Mouse (Mus musculus): ENCODE measurements around the gene Hk1. TPM values are rescaled to one million over a fixed set of nuclear protein-coding genes. Genes with fewer than 3 reads are reported as not detected.

Hk1 gene
- polyA plus RNA-seq, 1 experiment from 2014 or later: 30.7 TPM

- TF ChIP-seq EP300 (IDR thresholded peaks at IDR 0.05; ENCODE audit: low read depth): no peak
These were observed 39.2 kb upstream of the Hk1 start for GRCm38 (mm10) chr10:62418831-62419356.

GRCm38 (mm10) chr10:62413606-62413982 is 33.9 kb upstream of the Hk1 start:
- Histone ChIP-seq H3K9me3 (ENCODE audit: low read length) (no peaks in the 10 kb centered on the region), H3K27ac (ENCODE audit: low read depth) (no peak overlapping the region), H3K27me3 (ENCODE audit: insufficient read depth, low read length) (no peaks in the 10 kb centered on the region), H3K4me3 (ENCODE audit: low read depth, low read length) (no peak overlapping the region), H3K9ac (replicated peaks) (no peak overlapping the region), H3K36me3 (replicated peaks; ENCODE audit: insufficient read depth, low read length) (no peaks in the 10 kb centered on the region), H3K4me1 (ENCODE audit: insufficient read depth) (peaks cover 5% of the 10 kb centered on the region), H3K4me2 (ENCODE audit: low read depth, low read length) (no peak overlapping the region)
- 15% methylated on average over 4 of the region's 4 CpGs for WGBS (ENCODE audit: insufficient replicate concordance)
- no peak for DNase-seq
- TF ChIP-seq EP300 (IDR thresholded peaks at IDR 0.05; ENCODE audit: low read depth) (no peak), CTCF (IDR thresholded peaks at IDR 0.05; ENCODE audit: low read depth) (no peak)
- peak; percentile 47 for ATAC-seq

More at GRCm38 (mm10) chr10:62418831-62419356, 39.2 kb upstream of the Hk1 start:
- H3K9ac ChIP-seq (replicated peaks): no peak overlapping the region
- peaks cover 5% of the 10 kb centered on the region for H3K4me1 ChIP-seq (ENCODE audit: insufficient read depth)
- no peak overlapping the region for H3K4me2 ChIP-seq (ENCODE audit: low read depth, low read length)
- no peak for DNase-seq
- H3K36me3 ChIP-seq (replicated peaks; ENCODE audit: insufficient read depth, low read length): no peaks in the 10 kb centered on the region
- 80% methylated on average over 7 of the region's 7 CpGs for WGBS (ENCODE audit: insufficient replicate concordance)
- no peaks in the 10 kb centered on the region for H3K27me3 ChIP-seq (ENCODE audit: insufficient read depth, low read length)
- no peak overlapping the region for H3K27ac ChIP-seq (ENCODE audit: low read depth)
- no peaks in the 10 kb centered on the region for H3K9me3 ChIP-seq (ENCODE audit: low read length)
- ATAC-seq: no peak
- no peak overlapping the region for H3K4me3 ChIP-seq (ENCODE audit: low read depth, low read length)

GRCm38 (mm10) chr10:62412906-62413605 is 33.3 kb upstream of the Hk1 start:
- DNase-seq (peak; percentile 54), ATAC-seq (peak; percentile 54)
- H3K4me3 ChIP-seq (ENCODE audit: low read depth, low read length): no peak overlapping the region
- no peaks in the 10 kb centered on the region for H3K27me3 ChIP-seq (ENCODE audit: insufficient read depth, low read length)
- no peaks in the 10 kb centered on the region for H3K9me3 ChIP-seq (ENCODE audit: low read length)
- no peaks in the 10 kb centered on the region for H3K36me3 ChIP-seq (replicated peaks; ENCODE audit: insufficient read depth, low read length)
- no peak overlapping the region for H3K27ac ChIP-seq (ENCODE audit: low read depth)
- 18% methylated on average over 8 of the region's 8 CpGs for WGBS (ENCODE audit: insufficient replicate concordance)
- no peak overlapping the region for H3K4me2 ChIP-seq (ENCODE audit: low read depth, low read length)
- H3K9ac ChIP-seq (replicated peaks): no peak overlapping the region
- H3K4me1 ChIP-seq (ENCODE audit: insufficient read depth): peaks cover 5% of the 10 kb centered on the region
- no peak for TF ChIP-seq CTCF (IDR thresholded peaks at IDR 0.05; ENCODE audit: low read depth)
- no peak for TF ChIP-seq EP300 (IDR thresholded peaks at IDR 0.05; ENCODE audit: low read depth)

GRCm38 (mm10) chr10:62411431-62412410 is 32.0 kb upstream of the Hk1 start:
- ATAC-seq (no peak), DNase-seq (no peak)
- TF ChIP-seq CTCF (IDR thresholded peaks at IDR 0.05; ENCODE audit: low read depth): no peak
- no peak for TF ChIP-seq EP300 (IDR thresholded peaks at IDR 0.05; ENCODE audit: low read depth)
- H3K4me3 ChIP-seq (ENCODE audit: low read depth, low read length): no peak overlapping the region
- H3K27me3 ChIP-seq (ENCODE audit: insufficient read depth, low read length): no peaks in the 10 kb centered on the region
- no peaks in the 10 kb centered on the region for H3K9me3 ChIP-seq (ENCODE audit: low read length)
- no peak overlapping the region for H3K4me2 ChIP-seq (ENCODE audit: low read depth, low read length)
- H3K36me3 ChIP-seq (replicated peaks; ENCODE audit: insufficient read depth, low read length): no peaks in the 10 kb centered on the region
- H3K4me1 ChIP-seq (ENCODE audit: insufficient read depth): peaks cover 5% of the 10 kb centered on the region
- H3K9ac ChIP-seq (replicated peaks): no peak overlapping the region
- 70% methylated on average over 19 of the region's 19 CpGs for WGBS (ENCODE audit: insufficient replicate concordance)
- no peak overlapping the region for H3K27ac ChIP-seq (ENCODE audit: low read depth)

- H3K27me3 ChIP-seq (ENCODE audit: insufficient read depth, low read length): no peaks in the 10 kb centered on the region
- 14% methylated on average over 5 of the region's 5 CpGs for WGBS (ENCODE audit: insufficient replicate concordance)
- peak; percentile 72 for DNase-seq
- no peaks in the 10 kb centered on the region for H3K36me3 ChIP-seq (replicated peaks; ENCODE audit: insufficient read depth, low read length)
- H3K4me1 ChIP-seq (ENCODE audit: insufficient read depth): peaks cover 5% of the 10 kb centered on the region
- no peaks in the 10 kb centered on the region for H3K9me3 ChIP-seq (ENCODE audit: low read length)
- H3K27ac ChIP-seq (ENCODE audit: low read depth): no peak overlapping the region
- TF ChIP-seq EP300 (IDR thresholded peaks at IDR 0.05; ENCODE audit: low read depth): no peak
- peak; percentile 93 for TF ChIP-seq CTCF (IDR thresholded peaks at IDR 0.05; ENCODE audit: low read depth)
- H3K4me2 ChIP-seq (ENCODE audit: low read depth, low read length): no peak overlapping the region
- ATAC-seq: 0 out of 2 replicates have a peak, but pooled peaks have one; percentile 48
- no peak overlapping the region for H3K4me3 ChIP-seq (ENCODE audit: low read depth, low read length)
- no peak overlapping the region for H3K9ac ChIP-seq (replicated peaks)
These were observed 31.2 kb upstream of the Hk1 start for GRCm38 (mm10) chr10:62410943-62411342.

GRCm38 (mm10) chr10:62404901-62405300 is 25.2 kb upstream of the Hk1 start:
- H3K4me3 ChIP-seq (ENCODE audit: low read depth, low read length): no peak overlapping the region
- TF ChIP-seq CTCF (IDR thresholded peaks at IDR 0.05; ENCODE audit: low read depth) (no peak), EP300 (IDR thresholded peaks at IDR 0.05; ENCODE audit: low read depth) (no peak)
- no peaks in the 10 kb centered on the region for H3K27me3 ChIP-seq (ENCODE audit: insufficient read depth, low read length)
- 60% methylated on average over 14 of the region's 14 CpGs for WGBS (ENCODE audit: insufficient replicate concordance)
- no peaks in the 10 kb centered on the region for H3K36me3 ChIP-seq (replicated peaks; ENCODE audit: insufficient read depth, low read length)
- no peaks in the 10 kb centered on the region for H3K4me1 ChIP-seq (ENCODE audit: insufficient read depth)
- no peak overlapping the region for H3K4me2 ChIP-seq (ENCODE audit: low read depth, low read length)
- no peak overlapping the region for H3K9ac ChIP-seq (replicated peaks)
- DNase-seq: no peak
- no peaks in the 10 kb centered on the region for H3K9me3 ChIP-seq (ENCODE audit: low read length)
- no peak for ATAC-seq
- no peak overlapping the region for H3K27ac ChIP-seq (ENCODE audit: low read depth)

Data from liver, postnatal 0 days (tissue).